Mouse (Mus musculus): ENCODE results near the gene Cux2. TPM values are rescaled to one million over a fixed set of nuclear protein-coding genes. Genes with fewer than 3 reads are reported as not detected.

The Cux2 gene
- total and polyA plus RNA-seq, 2 experiments from 2014 or later = 16.7 to 44.0 TPM

GRCm38 (mm10) chr5:121815867-121816380 lies 234.0 kb downstream of the Cux2 start:
- no peak for DNase-seq
- WGBS = 90% methylated on average over 8 of the region's 8 CpGs
- peaks cover 93% of the 10 kb centered on the region for H3K36me3 ChIP-seq (ENCODE audit: insufficient read depth)

GRCm38 (mm10) chr5:121815067-121815466 lies 234.8 kb downstream of the Cux2 start:
- Histone ChIP-seq H3K36me3 (ENCODE audit: insufficient read depth) (peaks cover 90% of the 10 kb centered on the region), H3K9ac (no peak overlapping the region), H3K27ac (ENCODE audit: low read depth, low read length) (no peak overlapping the region), H3K9me3 (ENCODE audit: low read length) (no peaks in the 10 kb centered on the region), H3K4me3 (ENCODE audit: low read depth, low read length) (no peak overlapping the region), H3K4me2 (ENCODE audit: low read depth) (no peak overlapping the region), H3K27me3 (ENCODE audit: insufficient read depth, low read length) (no peaks in the 10 kb centered on the region), H3K4me1 (ENCODE audit: insufficient read depth) (no peaks in the 10 kb centered on the region)
- DNase-seq (peak; percentile 34), ATAC-seq (no peak; the same call in 1 of the 2 replicates)
- peak; percentile 65 for TF ChIP-seq CTCF (IDR thresholded peaks at IDR 0.05; ENCODE audit: low read depth)
- 68% methylated on average over 3 of the region's 3 CpGs for WGBS

More at GRCm38 (mm10) chr5:121815867-121816380, 234.0 kb downstream of the Cux2 start:
- H3K4me3 ChIP-seq (ENCODE audit: low read depth, low read length) = no peak overlapping the region
- no peak overlapping the region for H3K4me2 ChIP-seq (ENCODE audit: low read depth)
- no peak overlapping the region for H3K9ac ChIP-seq
- H3K27me3 ChIP-seq (ENCODE audit: insufficient read depth, low read length) = no peaks in the 10 kb centered on the region
- no peak for TF ChIP-seq CTCF (IDR thresholded peaks at IDR 0.05; ENCODE audit: low read depth)
- H3K4me1 ChIP-seq (ENCODE audit: insufficient read depth) = no peaks in the 10 kb centered on the region
- H3K27ac ChIP-seq (ENCODE audit: low read depth, low read length) = no peak overlapping the region
- no peak for ATAC-seq
- H3K9me3 ChIP-seq (ENCODE audit: low read length) = no peaks in the 10 kb centered on the region

- DNase-seq (no peak), ATAC-seq (no peak)
- 95% methylated on average over 10 of the region's 10 CpGs for WGBS
- H3K36me3 ChIP-seq (ENCODE audit: insufficient read depth) = peaks cover 78% of the 10 kb centered on the region
- H3K4me2 ChIP-seq (ENCODE audit: low read depth) = no peak overlapping the region
- no peak overlapping the region for H3K9ac ChIP-seq
- H3K27me3 ChIP-seq (ENCODE audit: insufficient read depth, low read length) = no peaks in the 10 kb centered on the region
- no peak overlapping the region for H3K27ac ChIP-seq (ENCODE audit: low read depth, low read length)
- no peak overlapping the region for H3K4me3 ChIP-seq (ENCODE audit: low read depth, low read length)
- no peak for TF ChIP-seq CTCF (IDR thresholded peaks at IDR 0.05; ENCODE audit: low read depth)
- no peaks in the 10 kb centered on the region for H3K9me3 ChIP-seq (ENCODE audit: low read length)
- H3K4me1 ChIP-seq (ENCODE audit: insufficient read depth) = no peaks in the 10 kb centered on the region
Measured at GRCm38 (mm10) chr5:121813744-121814143, 236.2 kb downstream of the Cux2 start.

- no peaks in the 10 kb centered on the region for H3K9me3 ChIP-seq (ENCODE audit: low read length)
- H3K4me3 ChIP-seq (ENCODE audit: low read depth, low read length) = no peak overlapping the region
- H3K36me3 ChIP-seq (ENCODE audit: insufficient read depth) = peaks cover 71% of the 10 kb centered on the region
- H3K27me3 ChIP-seq (ENCODE audit: insufficient read depth, low read length) = no peaks in the 10 kb centered on the region
- TF ChIP-seq CTCF (IDR thresholded peaks at IDR 0.05; ENCODE audit: low read depth) = no peak
- no peak for ATAC-seq
- no peak for DNase-seq
- H3K9ac ChIP-seq = no peak overlapping the region
- WGBS = 88% methylated on average over 7 of the region's 7 CpGs
- H3K27ac ChIP-seq (ENCODE audit: low read depth, low read length) = no peak overlapping the region
- no peaks in the 10 kb centered on the region for H3K4me1 ChIP-seq (ENCODE audit: insufficient read depth)
- H3K4me2 ChIP-seq (ENCODE audit: low read depth) = no peak overlapping the region
Measured at GRCm38 (mm10) chr5:121812526-121813243, 237.2 kb downstream of the Cux2 start.

- TF ChIP-seq CTCF (IDR thresholded peaks at IDR 0.05; ENCODE audit: low read depth) = no peak
- no peak for ATAC-seq
- peaks cover 59% of the 10 kb centered on the region for H3K36me3 ChIP-seq (ENCODE audit: insufficient read depth)
- H3K9ac ChIP-seq = no peak overlapping the region
- H3K9me3 ChIP-seq (ENCODE audit: low read length) = no peaks in the 10 kb centered on the region
- no peaks in the 10 kb centered on the region for H3K27me3 ChIP-seq (ENCODE audit: insufficient read depth, low read length)
- no peak overlapping the region for H3K27ac ChIP-seq (ENCODE audit: low read depth, low read length)
- DNase-seq = no peak
- no peaks in the 10 kb centered on the region for H3K4me1 ChIP-seq (ENCODE audit: insufficient read depth)
- H3K4me3 ChIP-seq (ENCODE audit: low read depth, low read length) = no peak overlapping the region
- H3K4me2 ChIP-seq (ENCODE audit: low read depth) = no peak overlapping the region
- 90% methylated on average over 5 of the region's 5 CpGs for WGBS
Measured at GRCm38 (mm10) chr5:121811485-121811931, 238.4 kb downstream of the Cux2 start.

GRCm38 (mm10) chr5:121810331-121811151 lies 239.4 kb downstream of the Cux2 start:
- H3K4me3 ChIP-seq (ENCODE audit: low read depth, low read length) = no peak overlapping the region
- ATAC-seq (no peak), DNase-seq (no peak)
- WGBS = 90% methylated on average over 17 of the region's 17 CpGs
- H3K36me3 ChIP-seq (ENCODE audit: insufficient read depth) = peaks cover 49% of the 10 kb centered on the region
- TF ChIP-seq CTCF (IDR thresholded peaks at IDR 0.05; ENCODE audit: low read depth) = no peak
- H3K4me2 ChIP-seq (ENCODE audit: low read depth) = no peak overlapping the region
- no peaks in the 10 kb centered on the region for H3K9me3 ChIP-seq (ENCODE audit: low read length)
- H3K4me1 ChIP-seq (ENCODE audit: insufficient read depth) = no peaks in the 10 kb centered on the region
- H3K9ac ChIP-seq = no peak overlapping the region
- no peaks in the 10 kb centered on the region for H3K27me3 ChIP-seq (ENCODE audit: insufficient read depth, low read length)
- H3K27ac ChIP-seq (ENCODE audit: low read depth, low read length) = no peak overlapping the region

All from forebrain, postnatal 0 days (tissue).